Comparison of ENCODE assay signal across 13 mouse cellular contexts in genomic region chr7:101501675-101502074, GRCm38 (mm10).
DNase-seq lines count a peak whose midpoint lies in the region; ATAC-seq and TF ChIP-seq lines count a peak whose summit lies in the region.
"Had no signal": no experiment of that assay in that cellular context is flagged by ENCODE, and none has a peak within 500 bp of the region (broad histone marks: within the 10 kb centered on the region; RNA-seq: fewer than 3 reads in every experiment).

No protein-coding gene starts in this region.

- TF ChIP-seq CTCF in heart, adult 2 months (IDR thresholded peaks at IDR 0.05), result peak; percentile 73
- peak; percentile 54 for TF ChIP-seq CTCF in lung, embryonic 14.5 days (IDR thresholded peaks at IDR 0.05; ENCODE audit: low read depth)

- no peak for ATAC-seq in lung, embryonic 14.5 days (ENCODE audit: insufficient read depth)
- ATAC-seq in erythroblast, adult 5-6 weeks (replicated peaks; ENCODE audit: low FRiP score, poor library complexity, severe bottlenecking), result no peak
- ATAC-seq: hindbrain, embryonic 16.5 days had no signal

- intact Hi-C loops in heart, adult 2 months (cut with DNase I), result loop anchor here (2.0 kb wide), 2 partner anchors 17 to 27 kb away; no protein-coding TSS in a partner anchor
- intact Hi-C loops in heart, postnatal 25 days (cut with DNase I), result loop anchor here (2.0 kb wide), 1 partner anchor 39 kb away; no protein-coding TSS in a partner anchor

- 69% methylated on average over 6 of the region's 6 CpGs for WGBS in heart, adult 2 months
- WGBS in lung, embryonic 14.5 days, result 65% methylated on average over 6 of the region's 6 CpGs

- H3K4me2 ChIP-seq in lung, embryonic 14.5 days, result no peak overlapping the region
- H3K4me2 ChIP-seq: neural tube, embryonic 13.5 days had no signal

- peaks cover 13% of the 10 kb centered on the region for H3K4me1 ChIP-seq in heart, adult 2 months (ENCODE audit: control insufficient read depth, insufficient read depth, low read length)
- no peaks in the 10 kb centered on the region for H3K4me1 ChIP-seq in lung, embryonic 14.5 days (ENCODE audit: insufficient read depth)

- no peak for TF ChIP-seq POLR2A in heart, adult 2 months (IDR thresholded peaks at IDR 0.05; ENCODE audit: insufficient read depth, low read depth, low read length)

- H3K27me3 ChIP-seq in heart, adult 2 months (ENCODE audit: control insufficient read depth, insufficient read depth, low read length), result no peaks in the 10 kb centered on the region
- H3K27me3 ChIP-seq in lung, embryonic 14.5 days (ENCODE audit: insufficient read depth, low read length), result peaks cover 13% of the 10 kb centered on the region; the same call in 1 of the 2 replicates

- no peak overlapping the region for H3K27ac ChIP-seq in heart, adult 2 months
- no peak overlapping the region for H3K27ac ChIP-seq in lung, embryonic 14.5 days (ENCODE audit: low read depth)
- H3K27ac ChIP-seq: macrophage; neural tube, embryonic 13.5 days had no signal

- no peak overlapping the region for H3K9ac ChIP-seq in heart, adult 2 months (ENCODE audit: low read depth, low read length)
- H3K9ac ChIP-seq in lung, embryonic 14.5 days, result no peak overlapping the region
- H3K9ac ChIP-seq: neural tube, embryonic 13.5 days had no signal

- H3K9me3 ChIP-seq in lung, embryonic 14.5 days (ENCODE audit: low read depth, low read length), result no peaks in the 10 kb centered on the region
- H3K9me3 ChIP-seq: neural tube, embryonic 13.5 days had no signal

- H3K79me2 ChIP-seq in heart, adult 2 months (replicated peaks; ENCODE audit: control insufficient read depth, insufficient read depth, low read length), result no peaks in the 10 kb centered on the region

- DNase-seq in heart, adult 2 months, result peak in 1 of 2 experiments; percentile 33
- no peak for DNase-seq in heart, postnatal 25 days (ENCODE audit: low spot score)
- DNase-seq in lung, embryonic 14.5 days, result peak; percentile 21
- DNase-seq in lung, postnatal 4 days, result no peak
- peak; percentile 86 for DNase-seq in ES-CJ7 (ENCODE audit: low read depth, low spot score)
- DNase-seq in naive thymus-derived CD4-positive, alpha-beta T cell, adult 2 months (ENCODE audit: low read depth), result peak; percentile 51
- no peak for DNase-seq in layer of hippocampus, postnatal 10 days (ENCODE audit: low spot score in 2 of 2)
- DNase-seq: cerebellum, adult 9-10 months; right cerebral cortex, postnatal 4 days had no signal

- no peak for TF ChIP-seq EP300 in heart, adult 2 months (IDR thresholded peaks at IDR 0.05; ENCODE audit: insufficient read depth, low read depth, low read length)

- H3K4me3 ChIP-seq in heart, adult 2 months, result no peak overlapping the region
- H3K4me3 ChIP-seq in lung, embryonic 14.5 days (ENCODE audit: low read depth, low read length), result no peak overlapping the region
- H3K4me3 ChIP-seq: neural tube, embryonic 13.5 days had no signal

- H3K36me3 ChIP-seq in heart, adult 2 months (ENCODE audit: control insufficient read depth, insufficient read depth, low read length), result no peaks in the 10 kb centered on the region
- no peaks in the 10 kb centered on the region for H3K36me3 ChIP-seq in lung, embryonic 14.5 days (ENCODE audit: insufficient read depth)
- H3K36me3 ChIP-seq: neural tube, embryonic 13.5 days had no signal

Comparison
In these comparisons a context has a peak if more than half of its experiments do, and no peak if none do; other contexts are left out.
1. DNase-seq: peak in lung, embryonic 14.5 days (single experiment), ES-CJ7 (single experiment) and naive thymus-derived CD4-positive, alpha-beta T cell, adult 2 months (single experiment); none in heart, postnatal 25 days (single experiment), lung, postnatal 4 days (0 of 2) and layer of hippocampus, postnatal 10 days (0 of 2).